Mouse (Mus musculus) hindbrain, embryonic 11.5 days (tissue): ENCODE data around the gene Fam120a. TPM values are rescaled to one million over a fixed set of nuclear protein-coding genes. Genes with fewer than 3 reads are reported as not detected.
A peak's percentile ranks its signal among the peaks of the same experiment; 100 is the strongest.

ENCODE experiments used
- ATAC-seq: fragments of 200-750 bp; cut with Nextera tagmentation; 2 replicates; pipeline ENCODE4 v1.8.0; 2017; ENCODE audit warnings: mild to moderate bottlenecking, moderate TSS enrichment, moderate library complexity; ENCODE audit not compliant: low FRiP score
- DNase-seq: peaks from one replicate; pipeline ENCODE4 v3.0.0-alpha.2; 2015; ENCODE audit warnings: low spot score
- H3K27ac ChIP-seq: fragments of 300-500 bp; sonication (generic); 2 replicates; pipeline ENCODE4 v1.5.1; 2014; ENCODE audit warnings: mild to moderate bottlenecking, low read depth, low read length
- H3K27me3 ChIP-seq: fragments of 300-500 bp; sonication (generic); 2 replicates; pipeline ENCODE4 v1.6.1; 2014; ENCODE audit warnings: mild to moderate bottlenecking, low read length, moderate library complexity, mixed read lengths; ENCODE audit not compliant: control insufficient read depth, insufficient read depth
- H3K36me3 ChIP-seq: fragments of 300-500 bp; sonication (generic); 2 replicates; pipeline ENCODE4 v1.6.1; 2014; ENCODE audit warnings: mild to moderate bottlenecking, low read length, moderate library complexity, mixed read lengths; ENCODE audit not compliant: control insufficient read depth, insufficient read depth
- H3K4me1 ChIP-seq: fragments of 300-500 bp; sonication (generic); replicated peaks from 2 replicates; pipeline ENCODE4 v1.6.1; 2014; ENCODE audit warnings: low read length, mixed read lengths; ENCODE audit not compliant: control insufficient read depth, insufficient read depth
- H3K4me2 ChIP-seq: fragments of 300-500 bp; sonication (generic); replicated peaks from 2 replicates; pipeline ENCODE4 v1.6.1; 2014; ENCODE audit warnings: mild to moderate bottlenecking, low read depth, low read length
- H3K4me3 ChIP-seq: fragments of 300-500 bp; sonication (generic); 2 replicates; pipeline ENCODE4 v1.5.1; 2014; ENCODE audit warnings: low read depth, low read length
- H3K9ac ChIP-seq: fragments of 300-500 bp; sonication (generic); 2 replicates; pipeline ENCODE4 v1.6.1; 2014; ENCODE audit warnings: low read depth, low read length
- H3K9me3 ChIP-seq: fragments of 300-500 bp; sonication (generic); 2 replicates; pipeline ENCODE4 v1.6.1; 2016; ENCODE audit warnings: low read length; ENCODE audit not compliant: control insufficient read depth
- WGBS: fragments of 180-500 bp; shearing (Covaris S2); extraction: QIAGEN DNeasy Blood & Tissue Kit; methylation state at CpG from one replicate; pipeline ENCODE4 v1.1.7; 2014; 5-methylcytosine and 5-hydroxymethylcytosine counted together
- polyA plus RNA-seq: library from polyadenylated mRNA; unstranded; fragments of >200 nt; fragmentation: Nextera tagmentation; extraction: Ambion mirVana; gene quantifications from 2 replicates; pipeline ENCODE4 v1.2.1, GENCODE M21; 2014

Gene Fam120a
- polyA plus RNA-seq, 1 experiment from 2014 or later = 24.9 TPM

DNA sequence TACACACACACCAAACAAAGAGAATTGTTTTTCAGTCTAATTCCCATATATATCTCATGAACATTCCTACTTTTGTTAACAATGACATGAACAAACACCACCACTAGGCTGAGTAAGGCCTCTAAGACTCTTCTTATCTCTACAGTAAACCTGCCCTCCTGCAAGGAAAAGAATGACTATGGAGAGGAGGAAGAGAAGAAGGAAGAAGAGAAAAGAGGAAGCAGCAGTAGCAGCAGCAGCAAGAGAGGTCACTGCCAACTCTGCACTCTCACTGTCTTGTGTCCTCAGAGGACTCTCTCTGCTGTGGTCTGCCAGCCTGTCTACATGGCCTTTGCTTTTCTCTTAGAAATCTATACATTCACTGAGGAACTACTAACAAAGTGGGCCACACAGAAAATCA is 36.1 kb downstream of the Fam120a start:
- Histone ChIP-seq H3K9ac (no peak overlapping the region), H3K36me3 (no peaks in the 10 kb centered on the region), H3K27ac (0 out of 2 replicates have a peak overlapping the region, but pooled peaks have one; percentile 10), H3K4me3 (no peak overlapping the region), H3K27me3 (no peaks in the 10 kb centered on the region), H3K9me3 (no peaks in the 10 kb centered on the region), H3K4me2 (no peak overlapping the region), H3K4me1 (no peaks in the 10 kb centered on the region)
- DNase-seq (no peak), ATAC-seq (no peak)

DNA sequence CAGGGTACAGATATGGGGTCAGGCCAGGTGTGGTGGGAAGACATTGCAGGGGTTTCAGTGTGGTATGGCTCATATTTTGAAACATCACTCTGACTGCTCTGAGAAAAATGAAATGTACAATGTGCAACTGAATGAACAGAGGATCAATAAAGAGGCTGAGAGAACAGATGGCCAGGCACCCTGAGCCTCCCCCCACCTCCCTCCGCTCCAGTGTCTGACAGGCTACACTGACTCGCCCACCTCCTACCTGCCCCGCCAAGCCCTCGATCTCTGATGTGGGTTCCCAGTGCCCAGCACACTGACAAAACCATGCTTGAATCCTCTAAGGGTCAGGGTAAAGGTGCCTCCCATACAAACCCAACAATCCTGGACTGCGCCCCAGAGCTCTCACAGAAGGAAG is 36.6 kb downstream of the Fam120a start:
- Histone ChIP-seq H3K9me3 (no peaks in the 10 kb centered on the region), H3K9ac (no peak overlapping the region), H3K4me1 (no peaks in the 10 kb centered on the region), H3K36me3 (no peaks in the 10 kb centered on the region), H3K27ac (0 out of 2 replicates have a peak overlapping the region, but pooled peaks have one; percentile 10), H3K27me3 (no peaks in the 10 kb centered on the region), H3K4me2 (no peak overlapping the region), H3K4me3 (no peak overlapping the region)
- ATAC-seq (no peak), DNase-seq (no peak)
- 96% methylated on average over 5 of the region's 5 CpGs for WGBS

DNA sequence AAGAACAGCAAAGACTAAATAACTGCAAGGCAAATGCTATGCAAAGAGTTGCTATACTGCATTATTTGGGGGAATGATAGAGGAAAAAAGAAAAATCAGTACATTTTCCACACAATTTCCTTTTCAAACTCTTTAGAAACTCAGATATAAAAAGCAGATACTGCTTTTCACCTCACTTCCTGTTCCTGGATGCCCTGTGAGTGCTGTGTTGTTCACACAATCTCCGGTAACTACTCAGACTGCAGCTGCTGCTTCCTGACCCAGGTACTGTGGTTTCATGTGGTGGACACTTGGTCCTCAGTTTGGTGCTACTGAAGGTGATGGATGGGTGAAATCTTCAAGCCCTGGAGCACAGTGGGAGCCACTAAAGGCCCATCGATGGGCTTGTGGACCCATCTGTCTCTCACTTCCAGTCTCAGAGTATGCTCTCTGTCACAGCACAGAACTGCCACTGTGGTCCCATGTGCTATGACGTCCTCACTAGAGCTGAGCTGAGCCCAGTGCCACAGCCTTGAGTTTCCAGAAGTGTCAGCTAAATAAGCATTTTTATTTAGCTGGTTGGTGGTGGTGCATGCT is 38.2 kb downstream of the Fam120a start:
- no peak overlapping the region for H3K4me2 ChIP-seq
- H3K27me3 ChIP-seq = no peaks in the 10 kb centered on the region
- no peak overlapping the region for H3K9ac ChIP-seq
- no peak overlapping the region for H3K27ac ChIP-seq
- DNase-seq = no peak
- ATAC-seq = no peak
- no peaks in the 10 kb centered on the region for H3K9me3 ChIP-seq
- no peak overlapping the region for H3K4me3 ChIP-seq
- no peaks in the 10 kb centered on the region for H3K36me3 ChIP-seq
- H3K4me1 ChIP-seq = no peaks in the 10 kb centered on the region
- 78% methylated on average over 3 of the region's 3 CpGs for WGBS

DNA sequence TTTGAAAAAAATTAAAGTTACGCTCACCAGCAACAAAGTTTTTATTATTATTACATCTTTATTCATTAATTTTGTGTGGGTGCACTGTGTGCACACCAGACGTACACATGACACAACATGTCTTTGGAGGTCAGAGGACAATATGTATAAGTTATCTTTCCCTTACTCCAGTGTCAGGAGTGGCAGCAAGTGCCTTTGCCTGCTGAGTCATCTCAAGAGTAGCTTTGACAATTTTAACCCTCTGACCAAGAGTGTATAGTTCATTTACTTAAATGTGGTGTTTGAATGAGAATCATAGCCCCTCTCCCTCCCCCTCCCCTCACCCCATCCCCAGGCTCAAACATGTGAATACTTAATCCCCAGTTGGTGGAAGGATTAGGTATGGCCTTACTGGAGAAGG is 40.2 kb downstream of the Fam120a start:
- ATAC-seq (no peak), DNase-seq (no peak)
- H3K4me1 ChIP-seq = no peaks in the 10 kb centered on the region
- no peaks in the 10 kb centered on the region for H3K27me3 ChIP-seq
- H3K9ac ChIP-seq = no peak overlapping the region
- WGBS = 95% methylated on average over 2 of the region's 2 CpGs
- no peak overlapping the region for H3K27ac ChIP-seq
- H3K4me2 ChIP-seq = no peak overlapping the region
- H3K9me3 ChIP-seq = no peaks in the 10 kb centered on the region
- no peaks in the 10 kb centered on the region for H3K36me3 ChIP-seq
- no peak overlapping the region for H3K4me3 ChIP-seq

DNA sequence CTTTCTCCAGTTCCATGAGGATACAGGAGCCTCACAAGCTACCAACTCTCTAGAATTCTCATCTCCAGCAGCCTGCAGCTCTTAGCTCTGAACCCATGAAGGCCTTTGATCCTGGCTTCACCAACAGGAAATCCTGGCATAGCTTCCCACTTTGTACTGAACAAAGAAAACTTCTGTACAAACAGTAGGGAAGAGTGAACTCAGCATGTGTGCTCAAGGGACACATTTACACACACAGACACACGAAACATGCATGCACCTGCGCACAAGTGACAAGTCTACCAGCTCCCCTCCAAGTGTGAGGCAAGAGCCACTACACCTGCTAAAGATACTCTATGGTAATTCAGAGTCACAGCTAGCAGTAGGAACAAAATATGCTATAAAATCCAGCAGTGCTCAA is 45.1 kb downstream of the Fam120a start:
- Histone ChIP-seq H3K27me3 (no peaks in the 10 kb centered on the region), H3K9ac (no peak overlapping the region), H3K27ac (no peak overlapping the region), H3K4me3 (no peak overlapping the region), H3K9me3 (no peaks in the 10 kb centered on the region), H3K36me3 (0 out of 2 replicates have a peak, but pooled peaks cover 5% of the 10 kb centered on the region), H3K4me1 (no peaks in the 10 kb centered on the region), H3K4me2 (no peak overlapping the region)
- 85% methylated on average over 2 of the region's 2 CpGs for WGBS
- ATAC-seq (no peak), DNase-seq (no peak)

DNA sequence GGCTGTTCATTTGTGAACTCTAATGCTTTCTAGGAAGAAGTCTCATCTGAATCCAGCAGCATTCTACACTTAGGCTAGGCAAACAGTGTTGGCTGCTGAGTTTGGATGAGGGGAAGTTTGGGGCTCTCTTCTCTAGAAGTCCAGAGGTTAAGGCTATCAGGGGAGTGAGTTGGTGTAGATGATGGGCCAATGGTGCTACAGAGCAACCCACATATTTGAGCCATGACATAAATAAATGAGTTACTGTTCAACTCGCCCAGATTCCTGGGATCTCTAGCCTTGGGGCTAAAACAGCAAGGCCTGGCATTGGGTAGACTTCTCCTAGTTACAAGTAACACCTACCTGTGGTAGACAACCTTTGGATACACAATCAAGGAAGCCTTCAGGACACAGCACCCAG is 46.6 kb downstream of the Fam120a start:
- no peak overlapping the region for H3K4me2 ChIP-seq
- H3K36me3 ChIP-seq = 0 out of 2 replicates have a peak, but pooled peaks cover 5% of the 10 kb centered on the region
- no peak for ATAC-seq
- H3K9ac ChIP-seq = no peak overlapping the region
- no peaks in the 10 kb centered on the region for H3K27me3 ChIP-seq
- no peak overlapping the region for H3K27ac ChIP-seq
- no peak for DNase-seq
- WGBS = 79% methylated on average over 1 of the region's 1 CpGs
- H3K4me3 ChIP-seq = no peak overlapping the region
- no peaks in the 10 kb centered on the region for H3K9me3 ChIP-seq
- H3K4me1 ChIP-seq = no peaks in the 10 kb centered on the region

DNA sequence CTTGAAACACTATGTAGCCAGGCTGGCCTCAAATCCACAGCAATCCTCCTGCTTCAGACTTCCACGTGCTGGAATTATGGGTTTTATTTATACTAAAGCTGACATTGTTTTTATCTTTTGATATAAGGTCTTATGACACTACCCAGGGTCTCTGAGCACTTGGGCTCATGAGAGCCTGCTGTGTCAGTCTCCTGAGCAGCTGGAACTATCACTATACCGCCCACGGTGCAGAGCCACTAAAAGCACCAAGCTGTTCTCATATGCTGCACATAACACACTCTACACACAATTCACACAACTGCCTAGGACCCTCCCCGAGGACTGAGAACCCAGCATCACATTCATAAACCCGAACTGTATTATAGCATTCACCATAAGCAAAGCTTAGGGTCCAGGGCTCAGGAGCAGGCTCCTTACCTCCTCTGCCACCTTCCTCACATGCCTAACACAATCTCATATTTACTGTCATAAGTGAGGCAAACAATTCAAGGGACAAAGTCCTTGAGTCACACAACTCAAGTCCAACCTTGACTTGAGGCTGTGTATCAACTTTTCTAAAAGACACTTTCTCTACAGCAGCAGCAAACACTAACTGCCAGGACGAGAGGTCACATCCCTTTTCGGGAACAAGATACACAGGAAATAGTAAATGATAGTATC is 47.9 kb downstream of the Fam120a start:
- 92% methylated on average over 7 of the region's 7 CpGs for WGBS
- Histone ChIP-seq H3K9me3 (no peaks in the 10 kb centered on the region), H3K4me3 (no peak overlapping the region), H3K4me1 (no peaks in the 10 kb centered on the region), H3K27ac (no peak overlapping the region), H3K36me3 (0 out of 2 replicates have a peak, but pooled peaks cover 5% of the 10 kb centered on the region), H3K4me2 (no peak overlapping the region), H3K9ac (no peak overlapping the region), H3K27me3 (no peaks in the 10 kb centered on the region)
- ATAC-seq (no peak), DNase-seq (no peak)

DNA sequence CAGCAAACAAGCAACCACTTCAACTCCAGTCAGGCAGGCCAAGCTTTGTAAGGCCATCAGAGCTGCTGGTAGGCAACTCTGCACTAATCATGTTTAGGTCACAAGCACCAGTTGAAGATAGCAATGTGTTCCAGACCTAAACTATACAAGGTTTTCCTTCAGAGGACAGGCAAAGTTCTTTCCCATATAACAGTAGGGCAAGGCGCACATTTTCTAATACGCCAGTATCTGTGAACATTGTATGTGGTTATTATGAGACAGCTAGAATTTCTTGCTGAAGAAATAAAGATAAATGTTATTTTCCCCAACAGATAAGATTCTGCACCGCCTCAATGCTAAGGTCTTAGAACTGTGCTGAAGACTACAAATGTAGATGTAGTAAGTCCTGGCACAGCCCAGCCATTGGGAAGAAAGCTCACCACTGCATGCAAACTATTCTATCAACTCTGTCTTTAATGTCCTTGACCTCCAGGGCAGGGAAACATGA is 50.7 kb downstream of the Fam120a start:
- H3K9ac ChIP-seq = no peak overlapping the region
- no peak overlapping the region for H3K27ac ChIP-seq
- DNase-seq (no peak), ATAC-seq (no peak)
- H3K36me3 ChIP-seq = 0 out of 2 replicates have a peak, but pooled peaks cover 5% of the 10 kb centered on the region
- no peak overlapping the region for H3K4me3 ChIP-seq
- H3K4me2 ChIP-seq = no peak overlapping the region
- H3K4me1 ChIP-seq = no peaks in the 10 kb centered on the region
- no peaks in the 10 kb centered on the region for H3K27me3 ChIP-seq
- H3K9me3 ChIP-seq = no peaks in the 10 kb centered on the region
- WGBS = 94% methylated on average over 3 of the region's 3 CpGs

DNA sequence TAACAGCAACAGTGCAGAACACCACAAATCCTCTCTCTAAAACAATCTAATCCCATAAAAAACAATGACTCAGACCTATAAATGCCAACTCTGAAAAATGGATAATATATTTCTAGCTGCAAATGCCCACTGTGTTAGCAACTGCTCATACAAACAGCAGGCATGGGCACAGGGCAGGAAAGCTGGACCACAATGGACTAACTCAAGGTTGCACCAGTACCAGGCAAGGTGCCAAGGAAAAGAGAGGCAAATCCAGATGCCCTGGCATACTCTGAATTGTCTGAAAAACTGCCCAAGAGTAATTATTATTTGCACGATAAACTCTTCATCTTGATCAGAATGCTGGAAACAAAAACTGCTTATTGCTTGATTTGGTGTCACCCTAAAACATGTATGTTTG is 54.1 kb downstream of the Fam120a start:
- ATAC-seq (no peak), DNase-seq (no peak)
- Histone ChIP-seq H3K4me3 (no peak overlapping the region), H3K9ac (no peak overlapping the region), H3K9me3 (no peaks in the 10 kb centered on the region), H3K27me3 (no peaks in the 10 kb centered on the region), H3K4me1 (no peaks in the 10 kb centered on the region), H3K27ac (no peak overlapping the region), H3K4me2 (no peak overlapping the region), H3K36me3 (no peaks in the 10 kb centered on the region)
- 97% methylated on average over 1 of the region's 1 CpGs for WGBS
